Mouse (Mus musculus): ENCODE measurements around the gene Lipt2.

DNA sequence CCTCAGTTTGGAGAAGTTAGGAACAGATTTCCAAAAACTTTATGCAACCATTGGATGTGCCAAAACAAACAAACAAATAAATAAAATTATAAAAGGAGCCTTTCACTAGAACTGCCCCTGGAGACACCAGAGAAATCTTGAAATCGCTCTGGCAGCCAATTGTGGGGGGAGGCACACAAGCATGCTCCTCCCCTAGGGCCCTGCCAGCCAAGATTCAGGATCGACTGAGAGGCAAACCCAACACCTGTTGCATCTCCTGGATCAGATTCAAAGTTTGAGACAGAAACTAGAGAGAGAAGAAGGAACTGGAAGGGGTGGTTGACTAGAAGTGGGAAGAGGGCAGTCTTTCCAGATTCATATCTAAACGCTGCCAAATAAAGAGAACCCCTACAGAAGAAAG is 44.5 kb downstream of the Lipt2 start:
- TF ChIP-seq POLR2A (IDR thresholded peaks at IDR 0.05; ENCODE audit: low read depth, low read length), result no peak
- TF ChIP-seq CTCF (IDR thresholded peaks at IDR 0.05; ENCODE audit: extremely low read depth, insufficient read length, insufficient replicate concordance, low read depth, low read length), result no peak

All from small intestine, adult 2 months (tissue).